Mouse (Mus musculus) heart, embryonic 14.5 days (tissue): ENCODE measurements at regions not wholly inside any gene's neighbourhood (a gene's known extent, or its start where the extent isn't known, plus 50 kb on each side); places are given as distances from the start of the nearest gene placed in this dataset.

Experiments
- ATAC-seq: fragments of 200-750 bp; cut with Nextera tagmentation; 2 replicates; pipeline ENCODE4 v1.8.0; 2017; ENCODE audit warnings: low read depth, moderate TSS enrichment; ENCODE audit not compliant: insufficient number of reproducible peaks, insufficient read depth, low FRiP score
- H3K27ac ChIP-seq, 2 experiments: fragments of 200-500 bp in 1 of 2; fragments of 300-500 bp in 1 of 2; sonication (generic) in 1 of 2; replicated peaks in 1 of 2; 2 replicates each; pipeline ENCODE4 v1.5.1; 2012 to 2014; ENCODE audit warnings: low read depth in 2 of 2, low read length in 2 of 2, control low read depth in 1 of 2, mild to moderate bottlenecking in 1 of 2, mixed read lengths in 1 of 2; ENCODE audit not compliant: control insufficient read depth in 1 of 2, insufficient read depth in 1 of 2
- H3K27me3 ChIP-seq: fragments of 300-500 bp; sonication (generic); 2 replicates; pipeline ENCODE4 v1.6.1; 2014; ENCODE audit warnings: mild to moderate bottlenecking, low read length, control low read depth; ENCODE audit not compliant: control insufficient read depth, insufficient read depth
- H3K36me3 ChIP-seq: fragments of 300-500 bp; sonication (generic); 2 replicates; pipeline ENCODE4 v1.6.1; 2014; ENCODE audit warnings: mild to moderate bottlenecking, control low read depth, low read length, mixed read lengths; ENCODE audit not compliant: control insufficient read depth, insufficient read depth
- H3K4me1 ChIP-seq, 2 experiments: fragments of 200-500 bp in 1 of 2; fragments of 300-500 bp in 1 of 2; sonication (generic) in 1 of 2; 2 replicates each; pipeline ENCODE4 v1.6.1; 2012 to 2014; ENCODE audit warnings: low read length in 2 of 2, control low read depth in 1 of 2, mixed read lengths in 1 of 2; ENCODE audit not compliant: control insufficient read depth in 2 of 2, insufficient read depth in 2 of 2
- H3K4me2 ChIP-seq: fragments of 300-500 bp; sonication (generic); 2 replicates; pipeline ENCODE4 v1.6.1; 2014; ENCODE audit warnings: mild to moderate bottlenecking, low read length
- H3K4me3 ChIP-seq, 2 experiments: fragments of 200-500 bp in 1 of 2; fragments of 300-500 bp in 1 of 2; sonication (generic) in 1 of 2; 2 replicates each; pipeline ENCODE4 v1.5.1; 2012 to 2014; ENCODE audit warnings: low read length in 2 of 2, mild to moderate bottlenecking in 2 of 2, control low read depth in 1 of 2, low read depth in 1 of 2, moderate library complexity in 1 of 2; ENCODE audit not compliant: control insufficient read depth in 1 of 2, insufficient read depth in 1 of 2
- H3K9ac ChIP-seq: fragments of 300-500 bp; sonication (generic); 2 replicates; pipeline ENCODE4 v1.6.1; 2014; ENCODE audit warnings: mild to moderate bottlenecking, low read length
- H3K9me3 ChIP-seq: fragments of 300-500 bp; sonication (generic); 2 replicates; pipeline ENCODE4 v1.6.1; 2016; ENCODE audit warnings: low read length, control low read depth; ENCODE audit not compliant: control insufficient read depth
- WGBS: fragments of 180-500 bp; shearing (Covaris S2); extraction: QIAGEN DNeasy Blood & Tissue Kit; methylation state at CpG from one replicate; pipeline ENCODE4 v1.1.7; 2014; 5-methylcytosine and 5-hydroxymethylcytosine counted together

DNA sequence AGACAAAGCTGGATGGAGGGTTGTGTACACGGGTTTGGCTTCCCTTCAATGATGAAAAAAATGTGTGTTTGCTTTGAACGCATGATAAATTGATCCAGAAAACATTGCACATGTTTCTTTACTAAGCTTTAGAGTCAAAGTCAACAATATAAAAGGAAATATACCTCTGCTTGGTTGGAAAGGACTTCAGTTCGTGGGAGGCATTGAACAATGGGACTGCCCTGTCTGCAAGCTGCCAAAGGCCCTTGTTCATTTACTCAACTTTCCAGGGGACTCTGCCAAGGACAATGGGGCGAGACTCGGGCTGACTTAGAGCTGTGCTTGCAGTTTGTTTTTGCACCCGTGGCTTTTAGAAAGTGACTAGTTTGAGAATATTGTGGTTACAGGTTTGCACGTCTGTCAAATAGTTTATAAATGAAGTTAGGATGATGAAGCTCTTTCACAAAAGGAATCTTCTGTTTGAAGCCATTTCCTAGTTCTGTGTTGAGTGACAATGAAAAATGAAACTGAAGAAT is 889.2 kb downstream of the Zfp704 start:
- WGBS, result 75% methylated on average over 7 of the region's 7 CpGs
- Histone ChIP-seq H3K4me3 (no peak overlapping the region), H3K9me3 (no peaks in the 10 kb centered on the region), H3K27ac (no peak overlapping the region), H3K36me3 (no peaks in the 10 kb centered on the region), H3K9ac (no peak overlapping the region), H3K4me1 (peaks cover 28 to 38% of the 10 kb centered on the region in 2 experiments), H3K27me3 (no peaks in the 10 kb centered on the region), H3K4me2 (no peak overlapping the region)
- ATAC-seq, result no peak

DNA sequence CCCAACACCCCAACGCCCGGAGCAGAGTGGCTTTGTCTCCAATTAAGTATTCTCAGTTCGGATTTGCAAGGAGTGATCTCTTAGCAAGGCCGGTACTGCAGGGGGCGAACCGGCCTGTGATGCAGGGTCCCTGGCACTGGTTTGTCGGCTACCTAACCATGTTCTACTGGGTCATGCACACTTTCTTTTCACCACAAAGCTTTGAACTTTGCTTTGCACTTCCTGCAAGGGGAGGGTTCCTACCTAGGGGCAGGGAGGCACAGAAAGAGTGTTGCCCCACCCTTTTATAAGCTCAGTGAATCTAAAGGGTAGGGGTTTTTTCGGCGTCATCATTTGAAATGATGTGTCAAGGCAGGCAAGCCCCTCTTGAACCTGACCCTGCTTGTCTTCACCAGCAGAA is 891.7 kb downstream of the Zfp704 start:
- no peaks in the 10 kb centered on the region for H3K27me3 ChIP-seq
- H3K4me1 ChIP-seq, result peaks cover 25 to 31% of the 10 kb centered on the region in 2 experiments
- H3K4me3 ChIP-seq, result no peak overlapping the region
- peak overlapping the region; percentile 55; the same call in 1 of the 2 replicates for H3K9ac ChIP-seq
- no peak for ATAC-seq
- H3K9me3 ChIP-seq, result no peaks in the 10 kb centered on the region
- WGBS, result 20% methylated on average over 9 of the region's 9 CpGs
- H3K36me3 ChIP-seq, result no peaks in the 10 kb centered on the region
- H3K27ac ChIP-seq, result no peak overlapping the region
- peak overlapping the region; percentile 67 for H3K4me2 ChIP-seq

- peaks cover 32 to 38% of the 10 kb centered on the region in 2 experiments for H3K4me1 ChIP-seq
- no peaks in the 10 kb centered on the region for H3K9me3 ChIP-seq
- ATAC-seq, result peak; percentile 70
- H3K9ac ChIP-seq, result peak overlapping the region; percentile 55
- no peaks in the 10 kb centered on the region for H3K36me3 ChIP-seq
- H3K4me3 ChIP-seq, result peak overlapping the region; percentile 24 to 37
- H3K4me2 ChIP-seq, result peak overlapping the region; percentile 67
- H3K27me3 ChIP-seq, result no peaks in the 10 kb centered on the region
- peak overlapping the region; percentile 46 to 70 for H3K27ac ChIP-seq
- WGBS, result under 1% methylated on average over 18 of the region's 18 CpGs
These were observed 892.5 kb downstream of the Zfp704 start for GRCm38 (mm10) chr3:8717334-8717812.
